Mouse (Mus musculus) kidney, adult 2 months (tissue): Measurements from ENCODE around the gene Il22ra1.

Experiments used
- CTCF ChIP-seq: fragments of 200-500 bp; conservative IDR thresholded peaks from 2 replicates; pipeline ENCODE4 v1.5.1; 2011; ENCODE audit warnings: low read depth, mild to moderate bottlenecking, control low read depth, low read length, moderate library complexity, mixed read lengths; ENCODE audit not compliant: insufficient read depth, insufficient read length
- POLR2A ChIP-seq: fragments of 200-500 bp; IDR thresholded peaks from one replicate; pipeline ENCODE4 v1.6.1; 2011; ENCODE audit warnings: low read depth, low read length, control low read depth

DNA sequence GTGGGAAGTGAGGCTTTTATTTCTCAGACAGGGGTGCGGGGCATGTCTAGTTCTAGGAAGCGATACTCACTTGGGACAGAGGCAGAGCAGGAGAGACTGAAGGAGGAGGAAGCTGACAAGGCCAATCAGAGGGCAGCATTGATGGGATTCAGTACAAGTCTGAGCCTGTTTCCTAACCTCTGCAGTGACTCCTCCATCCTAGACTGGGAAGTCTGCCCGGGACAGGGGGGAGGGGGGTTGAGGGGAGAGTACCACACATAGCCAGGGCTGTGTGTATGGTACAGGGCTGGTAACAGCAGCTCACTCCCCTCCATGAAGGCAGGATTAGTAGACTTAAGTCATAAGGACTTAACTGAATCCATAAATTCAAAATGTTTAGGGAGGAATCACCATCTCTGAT is 52.3 kb downstream of the Il22ra1 start:
- no peak for TF ChIP-seq CTCF
- no peak for TF ChIP-seq POLR2A
